Mouse (Mus musculus) erythroblast, embryonic 14.5 days (primary cell): ENCODE measurements around the gene Rnaseh2a. TPM values are rescaled to one million over a fixed set of nuclear protein-coding genes. Genes with fewer than 3 reads are reported as not detected.

Source experiments
- H3K27me3 ChIP-seq: 2 replicates; pipeline ENCODE4 v1.6.1; 2012; ENCODE audit warnings: inconsistent platforms; ENCODE audit not compliant: control insufficient read depth
- H3K36me3 ChIP-seq: 2 replicates; pipeline ENCODE4 v1.6.1; 2012; ENCODE audit warnings: mild to moderate bottlenecking, inconsistent platforms; ENCODE audit not compliant: control insufficient read depth
- H3K4me1 ChIP-seq: 2 replicates; pipeline ENCODE4 v1.6.1; 2012; ENCODE audit warnings: inconsistent platforms; ENCODE audit not compliant: control insufficient read depth
- H3K4me3 ChIP-seq: replicated peaks from 2 replicates; pipeline ENCODE3; 2012; ENCODE audit warnings: moderate library complexity, mild to moderate bottlenecking, inconsistent platforms
- H3K9me3 ChIP-seq: 2 replicates; pipeline ENCODE4 v1.6.1; 2012; ENCODE audit warnings: low read length, inconsistent platforms, mixed read lengths; ENCODE audit not compliant: control insufficient read depth
- GATA1 ChIP-seq: IDR thresholded peaks from 2 replicates; pipeline ENCODE4 v1.6.1; 2012; ENCODE audit warnings: low read length, inconsistent platforms, mixed read lengths
- TAL1 ChIP-seq: IDR thresholded peaks from 3 replicates; pipeline ENCODE4 v1.6.1; 2012; ENCODE audit warnings: low read length, inconsistent platforms, mixed read lengths
- polyA plus RNA-seq: library from polyadenylated mRNA; stranded (reverse); fragments of >175 nt; gene quantifications from 2 replicates; pipeline ENCODE4 v1.2.3, GENCODE M21; 2012

Rnaseh2a gene
- polyA plus RNA-seq, 1 experiment: 162 TPM

DNA sequence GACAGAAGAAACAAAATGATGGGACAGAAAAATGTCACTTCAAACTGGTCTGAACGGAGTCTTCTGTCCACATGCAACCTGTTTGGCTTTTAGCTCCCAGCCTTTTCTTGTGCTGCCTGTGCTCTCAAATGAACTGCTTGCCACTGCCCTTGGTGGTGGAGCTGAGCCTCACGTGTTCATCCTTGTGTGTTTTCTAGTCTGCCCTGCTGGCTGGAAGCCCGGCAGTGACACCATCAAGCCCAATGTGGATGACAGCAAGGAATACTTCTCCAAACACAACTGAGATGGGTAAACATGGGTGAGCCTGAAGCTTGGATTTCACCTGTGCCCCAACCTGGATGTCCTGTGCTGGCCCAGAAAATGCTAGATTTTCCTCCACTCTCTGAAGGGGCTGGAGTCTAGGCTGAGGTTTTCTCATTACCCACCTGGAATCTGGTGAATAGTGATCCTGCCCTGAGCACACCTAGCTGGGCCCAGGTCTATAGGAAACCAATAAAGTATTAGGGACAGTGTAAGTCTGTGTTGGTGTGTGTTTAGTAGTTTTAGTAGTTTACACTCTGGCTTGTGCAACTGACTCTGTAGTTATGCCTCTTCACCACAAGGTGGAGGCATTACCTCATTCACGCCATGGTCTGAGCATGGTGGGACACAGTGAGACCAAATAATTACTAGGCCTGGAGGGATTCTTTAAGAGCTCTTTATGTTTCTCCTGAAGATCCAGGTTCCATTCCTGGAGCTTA lies 4.4 kb upstream of the Rnaseh2a start:
- Histone ChIP-seq H3K4me1 (peaks cover 85% of the 10 kb centered on the region), H3K4me3 (peak overlapping the region; percentile 79), H3K36me3 (peaks cover 60% of the 10 kb centered on the region)

DNA sequence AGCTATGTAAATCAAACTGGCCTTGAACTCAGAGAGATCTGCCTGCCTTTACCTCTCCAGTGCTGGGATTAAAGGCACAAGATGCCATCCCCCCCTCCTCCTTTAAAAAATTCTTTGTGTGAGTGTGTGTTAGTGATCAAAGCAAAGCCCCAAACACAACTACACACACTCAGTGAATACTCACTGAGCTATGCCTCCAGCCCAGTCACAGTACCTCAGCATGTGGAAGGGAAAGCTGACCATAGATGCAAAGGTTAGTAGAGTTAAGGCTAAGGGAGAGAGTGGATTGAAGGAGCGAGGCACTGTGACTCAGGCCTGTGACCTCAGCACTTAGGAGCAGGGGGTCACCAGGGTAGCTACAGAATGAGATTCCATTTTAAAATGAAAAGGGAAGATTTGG lies 3.5 kb upstream of the Rnaseh2a start:
- peaks cover 7% of the 10 kb centered on the region for H3K27me3 ChIP-seq
- H3K36me3 ChIP-seq: peaks cover 60% of the 10 kb centered on the region
- TF ChIP-seq TAL1 (no peak), GATA1 (no peak)
- peak overlapping the region; percentile 79 for H3K4me3 ChIP-seq
- no peaks in the 10 kb centered on the region for H3K9me3 ChIP-seq
- H3K4me1 ChIP-seq: peaks cover 85% of the 10 kb centered on the region

More for the DNA sequence above, 4.4 kb upstream of the Rnaseh2a start:
- TF ChIP-seq GATA1: no peak
- no peak for TF ChIP-seq TAL1
- H3K27me3 ChIP-seq: peaks cover 16% of the 10 kb centered on the region
- no peaks in the 10 kb centered on the region for H3K9me3 ChIP-seq

DNA sequence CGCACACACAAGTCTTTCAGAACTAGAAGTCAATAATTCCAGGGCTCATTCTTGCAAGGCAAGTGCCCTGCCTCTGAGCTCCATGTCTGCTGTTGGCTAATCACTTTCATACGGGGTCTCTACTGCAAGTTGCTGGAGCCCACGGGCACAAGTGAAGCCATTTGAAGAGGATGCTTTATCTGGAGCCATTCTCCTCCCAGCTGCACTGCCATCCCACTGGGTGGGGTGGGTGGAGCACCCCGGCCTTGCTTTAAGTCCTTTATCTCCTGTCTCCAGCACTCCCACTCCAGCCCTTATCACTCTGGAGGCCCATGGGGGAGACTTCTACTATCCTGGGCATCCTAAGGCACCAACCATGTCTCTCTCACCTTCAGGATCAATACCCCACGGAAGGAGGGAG lies 1.3 kb upstream of the Rnaseh2a start:
- peaks cover 71% of the 10 kb centered on the region for H3K36me3 ChIP-seq
- TF ChIP-seq GATA1 (peak; percentile 97), TAL1 (peak; percentile 88)
- H3K4me1 ChIP-seq: peaks cover 84% of the 10 kb centered on the region
- H3K4me3 ChIP-seq: peak overlapping the region; percentile 79
- H3K27me3 ChIP-seq: no peaks in the 10 kb centered on the region
- H3K9me3 ChIP-seq: peaks cover 2% of the 10 kb centered on the region; the same call in 1 of the 2 replicates

DNA sequence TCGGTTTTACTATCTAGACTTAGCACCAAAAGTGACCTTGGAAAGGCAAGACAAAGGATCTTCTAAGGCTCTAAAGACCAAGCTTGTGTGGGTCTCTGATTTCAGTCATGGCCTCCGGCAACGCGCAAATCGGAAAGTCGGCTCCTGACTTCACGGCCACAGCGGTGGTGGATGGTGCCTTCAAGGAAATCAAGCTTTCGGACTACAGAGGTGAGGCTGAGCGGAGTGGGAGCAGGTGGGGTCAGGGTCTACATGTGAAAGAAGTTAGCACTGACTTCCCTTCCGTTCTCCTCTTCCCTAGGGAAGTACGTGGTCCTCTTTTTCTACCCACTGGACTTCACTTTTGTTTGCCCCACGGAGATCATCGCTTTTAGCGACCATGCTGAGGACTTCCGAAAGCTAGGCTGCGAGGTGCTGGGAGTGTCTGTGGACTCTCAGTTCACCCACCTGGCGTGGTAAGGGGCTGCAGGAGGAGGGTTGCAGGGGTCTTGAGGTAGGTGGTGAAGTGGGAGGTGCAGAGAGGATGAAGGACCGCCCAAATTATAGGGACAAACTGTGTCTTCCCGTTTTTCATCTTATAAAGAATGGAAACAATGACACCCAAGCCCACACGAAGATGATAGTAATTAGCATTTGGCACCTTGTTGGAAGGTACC lies 696 bp upstream of the Rnaseh2a start:
- Histone ChIP-seq H3K27me3 (no peaks in the 10 kb centered on the region), H3K4me3 (peak overlapping the region; percentile 79), H3K9me3 (peaks cover 2% of the 10 kb centered on the region; the same call in 1 of the 2 replicates), H3K4me1 (peaks cover 82% of the 10 kb centered on the region), H3K36me3 (peaks cover 69% of the 10 kb centered on the region)
- TF ChIP-seq TAL1: no peak
- TF ChIP-seq GATA1: no peak

DNA sequence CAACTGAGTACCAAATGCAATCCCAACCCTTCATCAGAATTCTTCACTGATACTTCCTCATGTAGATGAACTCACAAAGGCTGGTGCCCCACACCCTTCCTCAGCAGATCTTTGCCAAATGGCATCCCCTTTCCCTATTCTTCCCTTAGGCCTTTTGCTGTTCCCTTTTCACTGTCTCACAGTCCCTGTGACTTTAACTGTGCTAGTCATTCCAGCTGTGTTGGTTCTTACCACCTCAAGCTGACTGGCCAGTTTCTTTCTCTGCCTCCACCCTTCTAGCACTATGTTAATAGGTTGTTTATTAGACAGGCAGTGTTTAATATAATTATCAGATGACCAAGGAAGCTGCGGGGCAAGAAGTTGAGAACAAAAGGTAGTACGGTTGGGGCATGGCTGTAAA lies 917 bp downstream of the Rnaseh2a start:
- peaks cover 2% of the 10 kb centered on the region; the same call in 1 of the 2 replicates for H3K9me3 ChIP-seq
- TF ChIP-seq TAL1 (no peak), GATA1 (no peak)
- no peaks in the 10 kb centered on the region for H3K27me3 ChIP-seq
- H3K4me3 ChIP-seq: peak overlapping the region; percentile 79
- peaks cover 67% of the 10 kb centered on the region for H3K36me3 ChIP-seq
- H3K4me1 ChIP-seq: peaks cover 78% of the 10 kb centered on the region

DNA sequence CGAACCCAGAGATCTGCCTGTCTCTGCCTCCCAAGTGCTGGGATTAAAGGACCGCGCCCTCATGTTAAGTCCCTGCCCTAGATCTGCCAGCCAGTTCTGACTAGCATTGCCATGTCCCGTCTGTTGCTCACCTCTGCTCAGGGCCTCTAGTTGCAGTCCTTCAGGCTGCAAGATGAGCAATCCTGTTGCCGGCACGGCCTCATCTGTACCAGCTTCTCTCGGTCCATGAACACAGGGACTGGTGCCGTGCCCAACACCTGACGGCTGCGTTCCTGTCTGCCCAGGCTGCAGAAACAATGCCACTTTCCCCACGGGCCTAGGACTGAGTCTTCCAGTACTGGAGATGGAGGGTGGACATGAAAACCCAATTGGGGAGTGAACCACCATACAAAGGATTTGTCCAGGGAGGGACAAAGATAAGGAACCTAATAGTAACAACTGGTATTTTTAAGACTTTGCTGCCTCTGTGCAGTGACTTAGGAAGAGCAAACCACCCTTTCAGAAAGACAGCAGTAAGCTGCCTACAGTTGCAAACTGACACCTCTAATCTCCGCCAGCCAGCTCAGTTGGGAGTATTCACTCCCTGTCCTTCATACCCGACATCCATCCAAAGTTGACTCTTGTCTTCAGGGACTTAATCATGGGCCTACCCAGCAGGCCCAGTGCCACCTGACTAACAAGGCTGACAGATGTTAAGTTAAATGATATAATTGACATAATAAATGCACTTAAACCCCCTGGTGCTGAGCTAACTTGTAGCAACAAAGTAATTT lies 1.8 kb downstream of the Rnaseh2a start:
- peaks cover 64% of the 10 kb centered on the region for H3K36me3 ChIP-seq
- H3K4me3 ChIP-seq: peak overlapping the region; percentile 79

DNA sequence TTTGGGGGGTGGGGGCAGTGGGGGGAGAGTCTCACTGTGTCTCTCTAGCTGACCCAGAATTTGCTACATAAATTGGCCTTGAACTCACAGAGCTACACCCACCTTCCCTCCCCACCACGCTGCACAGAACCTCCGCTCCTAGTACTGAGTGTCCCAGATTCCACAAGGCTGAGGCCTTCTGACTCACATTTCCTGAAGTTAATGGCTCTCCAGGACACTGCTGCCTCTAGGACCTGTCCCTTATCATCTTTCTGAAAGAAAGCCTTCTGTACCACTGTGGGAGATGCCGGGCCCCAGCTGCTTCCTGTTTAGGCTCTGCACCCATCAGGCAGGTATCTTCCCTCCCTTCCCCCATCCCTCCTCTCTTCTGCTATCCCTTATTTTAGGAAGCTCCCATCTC lies 3.0 kb downstream of the Rnaseh2a start:
- H3K36me3 ChIP-seq: peaks cover 64% of the 10 kb centered on the region
- H3K4me1 ChIP-seq: peaks cover 68% of the 10 kb centered on the region
- no peaks in the 10 kb centered on the region for H3K27me3 ChIP-seq
- H3K4me3 ChIP-seq: peak overlapping the region; percentile 89
- no peak for TF ChIP-seq GATA1
- TF ChIP-seq TAL1: no peak
- H3K9me3 ChIP-seq: peaks cover 2% of the 10 kb centered on the region; the same call in 1 of the 2 replicates

More for the DNA sequence above, 1.8 kb downstream of the Rnaseh2a start:
- H3K27me3 ChIP-seq: no peaks in the 10 kb centered on the region
- peak; percentile 56 for TF ChIP-seq TAL1
- TF ChIP-seq GATA1: no peak
- H3K9me3 ChIP-seq: peaks cover 2% of the 10 kb centered on the region; the same call in 1 of the 2 replicates
- H3K4me1 ChIP-seq: peaks cover 73% of the 10 kb centered on the region

DNA sequence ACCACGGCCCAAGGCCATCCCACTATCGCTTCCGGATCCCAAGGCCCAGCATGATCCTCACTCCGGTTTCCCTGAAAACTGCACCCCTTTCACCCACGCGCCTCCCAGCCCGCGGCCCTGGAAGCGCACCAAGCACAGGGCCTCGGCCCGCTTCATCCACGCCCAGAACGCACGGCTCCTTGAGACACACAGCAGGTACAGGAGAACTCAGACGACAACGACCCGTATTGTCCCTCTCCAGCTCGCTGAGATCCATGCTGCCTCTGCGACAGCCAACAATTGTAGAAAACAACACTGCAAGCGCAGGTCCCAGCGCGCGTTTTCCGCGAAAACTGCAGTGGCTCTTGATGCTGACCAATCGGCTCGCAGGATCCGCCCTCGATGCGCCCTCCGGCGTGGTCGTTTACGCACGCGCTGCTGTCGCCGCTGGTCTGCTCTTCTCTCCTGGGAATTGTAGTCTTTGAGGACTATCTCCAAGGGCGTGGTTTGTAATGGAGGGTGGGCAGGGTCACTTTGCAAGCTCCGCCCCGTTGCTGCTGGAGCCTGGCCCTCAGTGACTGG lies 3.8 kb downstream of the Rnaseh2a start:
- Histone ChIP-seq H3K9me3 (peaks cover 2% of the 10 kb centered on the region; the same call in 1 of the 2 replicates), H3K27me3 (no peaks in the 10 kb centered on the region), H3K36me3 (peaks cover 64% of the 10 kb centered on the region), H3K4me3 (peak overlapping the region; percentile 89), H3K4me1 (peaks cover 66% of the 10 kb centered on the region)
- TF ChIP-seq TAL1: no peak
- no peak for TF ChIP-seq GATA1

DNA sequence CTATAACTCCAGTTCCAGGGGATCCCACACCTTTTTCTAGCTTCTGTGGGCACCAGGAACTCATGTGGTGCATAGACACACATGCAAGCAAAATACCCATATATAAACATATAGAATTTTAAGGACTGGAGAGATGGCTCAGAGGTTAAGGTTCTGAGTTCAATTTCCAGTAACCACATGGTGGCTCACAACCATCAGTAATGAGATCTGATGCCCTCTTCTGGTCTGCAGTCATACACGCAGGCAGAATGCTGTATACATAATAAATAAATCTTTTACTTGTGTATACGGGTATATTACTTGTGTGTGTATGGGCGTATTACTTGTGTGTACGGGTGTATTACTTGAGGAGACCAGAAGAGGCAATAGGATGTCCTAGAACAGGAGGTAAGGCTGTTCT lies 5.6 kb downstream of the Rnaseh2a start:
- peaks cover 66% of the 10 kb centered on the region for H3K36me3 ChIP-seq
- peak overlapping the region; percentile 89 for H3K4me3 ChIP-seq
- H3K27me3 ChIP-seq: no peaks in the 10 kb centered on the region
- TF ChIP-seq GATA1 (no peak), TAL1 (no peak)
- H3K4me1 ChIP-seq: peaks cover 62% of the 10 kb centered on the region
- H3K9me3 ChIP-seq: peaks cover 2% of the 10 kb centered on the region; the same call in 1 of the 2 replicates
